Mouse (Mus musculus): ENCODE data around the gene Ppp2r5c.

- no peak for TF ChIP-seq CTCF (IDR thresholded peaks at IDR 0.05; ENCODE audit: low read depth, low read length)
- TF ChIP-seq POLR2A (IDR thresholded peaks at IDR 0.05; ENCODE audit: extremely low read depth, insufficient read depth, low read length), result no peak
Observed at GRCm38 (mm10) chr12:110573635-110574034, 126.7 kb downstream of the Ppp2r5c start.
